Mouse (Mus musculus): ENCODE measurements around the gene Flcn.

DNA sequence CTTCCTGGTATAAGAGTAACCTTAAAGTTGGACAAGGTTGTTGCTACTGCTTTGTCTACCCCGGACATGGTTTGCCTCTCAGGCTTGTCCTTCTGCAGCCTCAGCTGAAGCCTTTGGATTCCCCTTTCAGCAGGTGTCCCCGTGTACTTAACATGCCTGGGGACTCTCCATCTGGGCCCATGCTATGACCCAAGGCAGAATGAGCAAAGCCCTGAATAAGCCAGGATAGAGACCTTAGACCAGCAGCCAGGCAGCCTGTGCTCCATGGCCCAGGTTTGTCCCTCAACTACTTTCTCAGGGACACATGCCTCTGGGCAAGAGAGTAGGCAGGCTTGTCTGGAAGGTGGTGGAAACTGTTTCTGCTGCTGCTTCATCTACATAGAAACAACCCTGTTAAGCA is 66.5 kb downstream of the Flcn start:
- TF ChIP-seq POLR2A (IDR thresholded peaks at IDR 0.05; ENCODE audit: control insufficient read depth, low read depth, low read length) (no peak), CTCF (IDR thresholded peaks at IDR 0.05; ENCODE audit: control insufficient read depth, insufficient read depth, insufficient replicate concordance, low read depth, low read length) (no peak)
